Mouse (Mus musculus) thymus, postnatal 25 days (tissue): Measurements from ENCODE around the gene Bmp7.

ENCODE experiments used
- DNase-seq: peaks from one replicate; pipeline ENCODE4 v3.0.0; 2022

Gene Bmp7

DNA sequence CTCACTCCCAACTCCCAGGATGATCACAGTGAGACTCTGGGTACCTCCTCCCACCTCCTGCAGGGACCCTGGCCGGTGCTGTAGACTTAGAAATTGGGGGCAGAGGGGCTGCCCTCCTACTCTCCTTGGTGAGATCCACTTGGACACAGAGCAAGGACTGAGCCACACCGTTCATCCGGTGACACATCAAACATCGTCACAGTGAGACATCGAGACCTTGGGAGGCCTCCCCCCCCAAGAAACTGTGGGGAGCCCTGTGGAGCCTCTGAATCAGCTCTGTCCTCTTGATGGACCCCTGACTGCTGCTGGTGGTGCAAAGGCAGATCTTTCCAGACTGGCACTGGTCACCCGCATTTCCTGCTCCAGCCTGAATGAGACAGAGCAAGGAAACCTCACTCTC, 35.5 kb downstream of the Bmp7 start:
- no peak for DNase-seq

DNA sequence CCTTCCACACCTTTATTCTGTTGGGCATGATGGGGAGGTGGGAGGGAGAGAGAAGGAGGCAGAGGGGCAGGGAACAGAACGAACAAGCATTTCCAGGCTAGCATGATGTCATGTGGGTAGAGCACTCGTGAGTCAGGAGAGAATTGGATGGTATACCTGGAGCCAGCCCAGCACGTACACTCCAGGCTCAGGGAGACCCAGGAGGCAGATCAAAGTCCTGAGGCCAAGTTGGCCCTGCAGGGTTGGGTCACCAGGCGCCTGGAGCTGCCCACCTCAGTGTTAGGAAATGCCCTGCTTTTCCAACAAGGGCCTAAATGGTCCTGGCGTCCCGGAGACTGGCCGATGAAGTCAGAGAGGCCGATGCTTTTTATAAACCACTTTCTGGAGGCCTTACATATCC, 36.6 kb downstream of the Bmp7 start:
- no peak for DNase-seq

DNA sequence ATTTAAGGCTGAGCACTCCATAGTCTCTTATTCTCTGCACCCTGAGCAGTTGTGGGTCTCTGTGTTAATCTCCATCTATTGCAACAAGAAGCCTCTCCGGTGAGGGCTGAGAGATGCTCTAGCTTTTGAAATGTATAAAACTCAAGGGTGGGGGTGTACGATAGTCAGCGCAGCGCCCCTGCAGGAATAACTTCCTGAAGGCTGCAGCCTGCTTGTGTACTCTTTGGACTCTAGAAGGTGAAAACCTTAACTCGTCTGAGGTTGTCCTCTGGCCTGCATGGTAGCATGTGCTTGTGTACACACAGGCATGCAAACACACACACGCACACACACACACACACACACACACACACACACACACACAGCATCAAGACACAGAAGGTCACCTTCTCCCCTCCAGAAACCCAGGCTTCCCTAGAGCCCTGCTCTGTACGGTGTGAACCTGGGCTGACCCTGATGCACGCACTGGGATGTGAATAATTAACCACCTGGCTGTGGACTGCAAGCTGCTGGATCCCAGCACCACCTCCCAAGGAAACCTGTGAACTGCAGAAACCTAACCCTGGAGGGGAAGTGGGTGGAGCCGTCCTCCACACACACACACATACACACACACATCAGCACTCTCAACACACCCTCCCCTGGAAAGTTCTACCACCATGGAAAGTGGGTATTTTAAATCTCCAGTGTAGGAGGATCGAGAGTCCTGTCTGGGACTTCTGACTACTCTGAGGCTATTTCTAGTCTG, 39.0 kb downstream of the Bmp7 start:
- peak; percentile 25 for DNase-seq

DNA sequence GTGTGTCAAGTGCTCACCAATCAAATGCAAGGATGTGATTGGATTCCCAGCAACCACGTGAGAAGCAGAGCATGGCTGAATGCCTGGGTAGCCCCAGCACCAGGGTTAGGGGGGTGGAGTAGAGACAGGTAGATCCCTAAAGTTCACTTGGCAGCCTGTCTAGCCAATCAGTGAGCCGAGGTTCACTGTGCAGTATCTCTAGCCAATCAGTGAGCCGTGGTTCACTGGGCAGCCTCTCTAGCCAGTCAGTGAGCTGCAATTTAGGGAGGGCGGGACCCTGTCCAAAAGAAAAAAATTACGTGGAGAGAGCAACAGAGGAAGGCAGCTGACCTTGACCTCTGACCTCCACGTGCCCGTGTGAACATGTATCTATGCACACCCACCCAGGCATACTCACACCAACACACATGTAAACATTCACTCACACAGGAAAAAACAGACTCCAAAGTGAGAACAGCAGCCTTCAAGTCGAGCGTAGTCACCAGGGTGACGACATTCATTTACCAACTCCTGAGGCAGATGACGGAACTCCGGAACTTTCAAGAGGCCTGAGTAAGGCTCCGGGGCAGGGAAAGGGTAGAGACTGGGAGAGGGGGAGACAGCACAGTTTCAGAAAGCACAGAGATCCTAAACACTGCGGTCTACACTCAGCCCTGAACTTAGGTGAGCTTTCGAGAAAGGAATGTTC, 50.2 kb downstream of the Bmp7 start:
- DNase-seq = no peak

DNA sequence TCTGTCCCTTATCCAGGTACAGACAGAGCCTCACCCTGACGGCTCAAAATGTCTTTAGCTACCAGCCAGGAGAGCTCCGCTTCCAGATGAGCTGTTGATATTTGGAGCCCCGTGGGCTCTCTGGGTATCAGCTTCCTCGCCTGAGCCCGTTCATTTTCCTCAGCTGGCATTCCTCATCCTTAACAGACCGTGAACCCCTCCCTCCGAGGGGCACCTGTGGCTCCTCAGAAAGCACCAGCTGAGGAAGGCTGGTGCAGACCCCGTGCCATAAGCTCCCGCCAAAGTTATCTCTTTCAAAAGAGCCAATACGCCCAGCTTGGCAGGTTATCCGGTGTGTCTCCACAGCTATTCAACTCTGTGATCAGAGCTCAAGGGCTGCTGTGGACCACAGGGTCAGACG, 50.9 kb downstream of the Bmp7 start:
- no peak for DNase-seq

DNA sequence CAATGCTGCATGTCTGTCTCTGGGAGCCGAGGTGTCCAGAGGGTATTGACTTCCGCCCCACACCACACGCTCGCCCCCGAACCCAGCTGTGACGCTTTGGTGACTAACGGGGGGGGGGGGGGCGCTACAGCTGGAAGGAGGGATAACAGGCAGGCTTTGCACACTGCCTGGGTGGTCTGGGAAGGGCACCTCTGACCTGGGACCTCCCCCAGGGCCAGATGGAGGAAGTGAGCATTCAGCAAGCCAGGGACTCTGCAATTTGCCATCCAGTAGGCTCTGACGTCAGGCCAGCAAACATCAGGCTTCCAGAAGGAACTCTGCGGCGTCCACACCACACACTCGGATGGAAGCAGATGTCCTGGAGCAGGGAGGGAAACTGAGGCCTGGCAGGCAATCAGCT, 52.0 kb downstream of the Bmp7 start:
- DNase-seq = no peak

DNA sequence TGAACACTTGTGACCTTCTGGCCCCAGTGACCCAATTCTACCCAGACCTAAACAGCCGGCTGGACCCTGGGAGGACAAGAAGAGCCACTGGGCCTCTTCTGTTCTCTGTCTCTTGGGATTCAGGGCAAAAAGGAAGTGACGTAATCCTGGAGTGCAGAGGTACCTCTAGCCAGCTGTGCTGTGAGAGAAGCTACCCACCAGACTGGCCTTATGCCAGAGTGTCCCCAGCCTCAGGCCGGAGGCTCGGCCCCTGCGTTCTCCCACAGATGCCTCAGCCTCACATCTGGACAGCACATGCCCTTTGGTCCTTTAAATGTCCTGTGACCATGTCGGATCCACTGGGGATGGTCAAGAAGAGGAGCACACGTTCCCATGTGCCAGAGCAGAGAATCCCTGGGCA, 54.3 kb downstream of the Bmp7 start:
- no peak for DNase-seq

DNA sequence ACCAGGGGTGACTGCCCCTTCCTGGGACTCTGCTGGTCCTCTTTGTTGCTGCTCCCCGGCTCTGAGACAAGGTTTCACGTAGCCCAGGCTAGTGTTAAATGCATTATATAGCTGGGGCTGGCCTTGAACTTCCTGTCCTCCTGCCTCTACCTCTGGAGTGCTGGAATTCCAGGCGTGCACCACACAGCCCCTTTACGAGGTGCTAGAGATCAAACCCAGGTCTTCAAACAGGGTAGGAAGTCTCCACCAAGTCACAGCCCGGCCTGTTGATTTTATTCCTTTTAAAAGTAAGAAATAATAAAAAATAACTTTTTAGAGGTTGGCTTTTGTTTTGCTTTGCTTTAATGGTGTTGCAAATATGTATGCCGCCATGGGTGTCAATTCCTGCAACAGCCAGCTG, 55.5 kb downstream of the Bmp7 start:
- DNase-seq = no peak

DNA sequence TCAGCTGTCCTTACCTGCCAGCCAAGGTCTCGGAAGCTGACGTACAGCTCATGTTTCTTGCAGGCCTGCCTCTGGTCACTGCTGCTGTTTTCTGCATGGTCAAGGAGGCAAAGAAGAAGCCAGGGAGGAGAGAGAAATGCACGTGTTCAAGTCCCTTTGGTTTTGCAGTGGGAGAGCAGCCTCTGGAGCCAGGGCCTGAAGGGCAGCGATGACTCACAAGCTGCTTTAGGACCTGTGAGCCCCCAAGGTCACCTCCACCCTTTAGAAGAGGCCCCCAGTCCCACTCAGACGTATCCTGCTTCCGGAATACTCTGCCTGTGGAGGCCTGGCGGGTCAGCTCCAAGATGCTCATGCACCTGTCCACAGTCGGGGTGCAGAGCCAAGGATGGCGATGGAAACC, 64.9 kb downstream of the Bmp7 start:
- DNase-seq = no peak

DNA sequence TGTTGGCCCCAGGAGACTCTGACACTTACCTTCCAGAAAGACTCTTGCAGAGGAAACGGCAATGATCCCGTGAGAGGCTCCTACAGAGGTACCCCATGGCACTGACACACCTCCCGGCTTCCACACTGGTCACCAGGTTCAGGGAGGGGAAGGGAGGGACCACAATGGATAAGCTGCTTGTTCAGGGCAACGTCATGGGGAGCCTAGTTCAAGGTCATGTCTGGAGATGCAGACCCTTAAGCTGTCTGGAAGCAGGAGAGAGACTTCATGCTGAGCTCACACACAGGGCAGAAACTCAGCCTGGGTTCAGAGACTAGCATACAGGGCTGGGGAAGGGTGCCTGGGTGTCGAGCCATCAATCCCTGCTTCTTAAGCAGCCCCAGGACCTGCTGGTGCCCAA, 73.8 kb downstream of the Bmp7 start:
- DNase-seq = no peak

DNA sequence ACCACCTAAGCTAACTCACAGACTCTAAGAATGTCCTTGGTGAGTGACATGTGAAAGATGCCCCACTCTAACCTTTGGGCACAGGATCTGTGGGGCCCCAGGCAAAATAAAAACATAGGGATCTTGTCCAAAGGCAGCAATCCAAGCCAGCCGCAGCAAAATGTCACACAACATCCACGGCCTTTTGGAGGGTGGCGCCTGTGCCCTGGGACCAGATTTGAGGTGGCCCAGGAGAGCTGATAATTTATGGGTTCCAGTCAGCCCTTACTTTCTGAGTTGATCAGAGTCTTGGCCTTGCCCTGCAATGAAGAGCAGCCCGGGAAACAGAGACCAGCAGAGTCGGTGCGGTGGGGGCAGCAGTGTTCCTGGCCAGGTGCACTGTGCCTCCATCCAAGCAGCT, 75.0 kb downstream of the Bmp7 start:
- DNase-seq = no peak

DNA sequence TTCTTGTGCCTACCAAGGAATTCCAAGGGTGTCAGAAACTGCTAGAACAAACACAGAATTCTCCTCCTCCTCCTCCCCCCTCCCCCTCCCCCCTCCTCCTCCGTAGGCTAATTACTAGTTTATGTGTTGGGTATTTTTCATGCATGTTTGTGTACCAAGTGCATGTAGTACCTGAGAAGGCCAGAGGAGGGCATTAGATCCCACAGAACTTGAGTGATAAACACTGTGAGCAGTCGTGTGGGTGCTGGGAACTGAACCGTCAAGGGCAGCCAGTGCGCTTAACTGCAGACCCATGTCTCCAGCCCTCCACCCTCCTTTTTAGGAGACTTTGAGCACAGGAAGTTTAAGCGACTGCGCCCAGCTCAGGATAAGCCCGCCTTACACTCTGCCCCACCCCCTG, 75.6 kb downstream of the Bmp7 start:
- no peak for DNase-seq

DNA sequence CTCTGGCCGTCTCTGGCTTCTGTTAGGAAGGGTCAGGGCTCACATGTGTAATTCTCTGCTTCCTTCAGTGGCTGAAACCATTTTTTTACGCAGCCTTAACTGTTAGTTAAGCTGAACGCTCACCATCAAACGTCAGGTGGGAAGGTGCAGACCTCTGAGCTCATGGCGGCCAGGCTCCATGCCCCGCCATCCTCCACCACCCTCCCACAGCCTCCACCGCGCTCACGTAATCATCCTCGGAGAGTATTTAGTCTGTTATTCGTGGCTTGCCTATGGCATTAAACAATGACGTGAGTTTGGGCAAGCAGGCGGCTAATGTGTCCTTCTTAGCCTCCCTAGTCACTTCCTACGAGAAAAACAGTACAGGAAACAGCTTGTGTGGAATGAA, 76.7 kb downstream of the Bmp7 start:
- DNase-seq = no peak

DNA sequence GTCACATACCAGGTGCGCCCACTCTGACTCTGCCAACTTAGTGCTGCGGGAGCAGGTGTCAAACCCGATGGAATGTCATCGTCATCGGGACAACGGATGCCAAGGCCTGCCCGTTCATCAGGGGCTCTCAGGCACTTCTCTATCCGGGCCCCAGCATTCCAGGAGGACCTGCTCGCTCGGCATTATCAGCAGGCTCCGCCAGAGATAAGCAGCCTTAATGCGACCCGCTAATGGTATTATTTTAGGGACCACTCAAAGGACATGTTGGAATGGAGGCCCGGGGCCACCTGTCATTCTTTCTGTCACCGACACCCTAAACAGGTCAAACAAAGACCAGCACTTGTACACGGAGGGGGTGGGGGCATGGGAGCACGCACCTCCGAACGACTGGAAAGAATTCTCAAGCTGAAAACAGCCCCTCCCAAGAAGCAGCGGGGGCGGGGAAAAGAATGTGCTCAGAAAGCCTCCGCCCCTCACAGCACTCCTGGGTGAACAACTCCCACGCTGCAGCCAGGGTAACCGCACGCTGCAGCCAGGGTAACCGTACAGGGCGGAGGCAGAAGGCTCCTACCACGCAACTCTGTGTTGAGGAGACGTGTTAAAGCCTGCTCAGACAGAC, 77.2 kb downstream of the Bmp7 start:
- peak; percentile 32 for DNase-seq

DNA sequence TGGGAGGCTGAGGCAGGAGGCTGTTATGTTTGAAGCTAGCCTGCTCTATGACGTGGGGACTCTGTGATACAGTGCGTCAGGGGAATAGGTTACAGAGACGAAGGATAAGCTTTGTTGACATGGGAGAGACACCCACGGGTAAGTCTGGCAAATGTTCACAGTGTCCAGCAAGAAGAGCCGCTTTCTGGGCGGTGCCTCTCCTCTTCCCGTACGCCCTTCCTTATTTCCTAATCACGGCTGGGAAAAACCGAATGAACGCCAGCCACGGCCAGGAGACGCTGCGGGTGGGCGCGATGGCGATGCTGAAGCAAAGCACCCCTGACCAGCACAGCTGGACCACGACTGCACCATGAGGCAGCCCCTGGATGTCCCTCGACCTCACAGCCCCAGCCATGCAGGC, 77.7 kb downstream of the Bmp7 start:
- DNase-seq = no peak

DNA sequence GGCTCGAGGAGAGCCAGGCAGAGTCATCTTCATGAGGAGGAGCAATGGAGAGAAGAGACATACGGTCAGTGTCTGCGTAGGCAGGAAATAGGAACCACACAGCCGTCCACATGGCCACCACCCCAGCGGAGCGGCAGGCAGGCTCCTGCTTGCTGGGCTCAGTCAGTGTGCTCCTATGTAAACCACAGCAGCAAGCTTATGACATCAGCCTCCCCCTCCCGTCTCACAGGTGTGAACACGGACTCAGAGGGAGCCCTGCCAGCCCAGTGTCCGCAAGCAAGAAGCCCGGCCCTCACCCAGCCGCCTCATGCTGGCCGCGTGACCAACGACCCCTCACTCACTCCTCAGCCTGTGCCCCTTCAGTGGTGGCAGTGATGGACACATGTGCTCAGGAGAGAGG, 78.5 kb downstream of the Bmp7 start:
- DNase-seq = no peak

DNA sequence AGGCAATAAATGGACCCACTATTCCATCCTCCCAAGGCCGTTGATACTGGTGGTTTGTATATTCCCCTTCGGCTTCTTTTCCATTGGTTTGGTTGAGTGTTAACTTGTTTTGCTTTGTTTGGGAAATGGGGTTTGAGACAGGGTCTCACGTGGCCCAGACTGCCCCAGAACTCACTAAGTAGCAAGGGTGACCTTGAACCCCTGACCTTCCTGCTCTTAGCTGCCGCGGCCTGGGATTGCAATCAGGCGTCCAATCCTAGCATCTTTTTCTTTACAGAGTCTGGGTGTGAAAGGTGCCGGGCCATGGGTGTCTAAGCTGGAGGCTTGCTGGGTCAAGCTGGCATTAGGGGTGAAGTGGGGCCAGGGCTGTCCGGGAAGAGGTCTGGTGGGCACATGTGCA, 79.5 kb downstream of the Bmp7 start:
- no peak for DNase-seq

DNA sequence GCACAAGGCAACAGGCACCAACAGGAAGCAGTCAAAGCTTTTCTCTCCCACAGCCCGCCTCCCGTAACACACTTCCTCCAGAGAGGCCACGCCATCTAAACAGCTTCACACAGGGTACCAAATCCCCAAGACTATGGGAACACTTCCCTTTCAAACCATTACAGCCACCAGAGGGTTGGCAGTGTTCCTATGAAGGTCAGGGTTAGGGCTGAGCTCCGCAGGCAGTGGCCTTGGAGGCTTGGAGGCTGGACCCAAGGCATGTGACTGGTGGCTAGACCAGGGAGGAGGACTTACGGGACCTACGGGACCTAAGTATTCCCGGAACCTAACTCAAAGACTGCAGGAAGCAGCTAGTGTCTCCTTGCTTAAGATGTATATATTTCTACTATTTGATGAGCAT, 80.0 kb downstream of the Bmp7 start:
- DNase-seq = no peak

DNA sequence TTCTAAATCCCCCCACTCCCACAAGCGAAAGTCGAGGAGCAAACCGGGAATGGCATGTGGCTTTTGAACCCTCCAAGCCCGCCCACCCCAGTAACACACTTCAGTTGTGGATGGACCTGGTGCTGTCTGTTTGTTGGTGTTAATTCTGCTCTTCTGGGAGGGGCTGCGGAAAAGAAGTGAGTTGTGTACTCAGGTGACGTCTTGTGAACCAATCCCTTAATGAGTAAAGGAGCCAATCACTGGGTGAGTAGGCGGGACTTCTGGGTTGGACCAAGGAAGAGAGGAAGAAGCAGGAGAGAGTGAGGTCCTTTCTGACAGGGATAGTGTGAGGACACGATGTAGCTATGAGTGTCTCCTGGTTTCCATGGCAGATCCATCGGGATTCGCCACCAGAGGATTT, 83.1 kb downstream of the Bmp7 start:
- no peak for DNase-seq

DNA sequence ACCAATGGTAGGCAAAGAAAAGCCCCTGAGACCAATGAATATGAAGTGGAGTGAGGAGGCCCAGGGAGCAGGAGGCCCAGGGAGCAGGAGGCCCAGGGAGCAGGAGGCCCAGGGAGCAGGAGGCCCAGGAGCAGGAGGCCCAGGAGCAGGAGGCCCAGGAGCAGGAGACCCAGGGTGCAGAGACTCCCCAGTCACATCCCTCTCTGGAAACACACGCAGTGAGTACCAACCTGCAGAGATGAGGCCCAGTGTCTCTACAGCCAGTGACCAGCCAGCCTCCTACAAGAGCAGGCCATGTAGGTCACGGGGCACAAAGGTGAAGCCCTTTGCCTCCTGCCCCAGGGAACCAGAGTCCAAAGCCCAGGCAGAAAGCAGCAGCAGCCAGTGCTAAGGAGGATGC, 83.6 kb downstream of the Bmp7 start:
- no peak for DNase-seq

DNA sequence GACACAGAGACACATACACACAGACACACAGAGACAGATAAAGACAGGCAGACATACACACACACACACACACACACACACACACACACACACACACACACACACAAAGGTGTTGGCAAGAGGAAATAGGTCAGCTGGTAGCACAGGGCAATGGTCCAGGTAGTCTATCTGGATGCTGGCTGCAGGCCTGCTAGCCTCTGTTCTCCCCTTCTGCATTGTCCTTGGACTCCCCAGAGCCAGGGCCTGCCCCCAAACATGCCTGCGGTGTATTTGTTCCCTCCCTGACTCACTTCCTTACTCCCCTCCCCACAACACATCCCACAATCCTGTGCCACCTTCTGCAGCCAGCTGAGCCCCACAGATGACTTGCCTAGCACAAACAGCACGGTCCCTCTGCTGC, 86.0 kb downstream of the Bmp7 start:
- DNase-seq = no peak

DNA sequence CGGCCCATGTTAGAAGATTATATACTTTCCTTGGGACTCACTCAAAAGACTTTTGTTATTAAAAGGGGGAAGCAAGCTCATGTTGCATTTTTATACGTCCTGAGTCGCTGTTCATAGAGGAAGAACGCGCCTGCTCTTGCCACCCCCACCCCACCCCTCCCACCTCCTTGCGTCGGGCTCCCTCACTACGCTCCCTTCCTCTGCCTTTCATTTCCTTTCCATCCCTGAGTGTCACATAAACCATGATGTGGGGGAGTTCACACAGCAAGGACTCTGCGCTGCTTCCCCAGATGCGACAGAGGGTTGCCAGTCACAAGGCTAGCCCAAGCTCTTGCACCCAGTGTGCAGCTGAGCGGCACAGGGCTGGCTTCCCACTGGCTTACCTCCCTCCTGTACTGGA, 88.3 kb downstream of the Bmp7 start:
- DNase-seq = no peak

DNA sequence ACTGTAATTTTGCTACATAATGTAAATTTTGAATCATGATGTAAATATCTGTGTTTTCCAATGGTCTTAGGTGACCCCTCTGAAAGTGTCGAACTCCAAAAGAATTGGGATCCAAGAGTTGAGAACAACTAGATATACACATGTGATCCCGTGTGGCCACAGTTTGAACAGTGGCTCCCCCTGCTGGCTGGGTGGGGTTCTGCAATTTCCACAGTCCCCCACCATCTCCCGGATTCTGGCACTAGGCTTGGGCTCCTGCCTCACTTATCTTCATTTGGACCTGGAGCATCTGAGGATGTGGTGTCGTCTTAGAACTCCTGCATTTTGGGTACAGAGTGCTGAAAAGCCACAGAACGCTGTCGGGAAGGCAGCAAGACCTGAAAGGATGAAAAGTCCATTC, 91.9 kb downstream of the Bmp7 start:
- peak; percentile 61 for DNase-seq

DNA sequence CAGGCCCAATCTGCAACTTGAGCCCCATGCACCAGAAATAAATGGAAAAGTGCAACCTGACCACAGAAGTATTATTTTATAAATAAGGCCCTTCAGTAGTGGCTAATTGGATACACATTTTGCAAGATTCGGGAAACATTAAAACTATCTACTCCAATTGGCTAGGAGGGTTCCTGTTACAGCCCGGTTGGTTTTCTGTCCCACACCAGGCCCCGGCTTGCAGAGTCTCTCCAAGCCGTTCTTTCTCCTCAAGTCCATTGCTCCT, 93.9 kb downstream of the Bmp7 start:
- no peak for DNase-seq
